Mouse (Mus musculus) kidney, adult 2 months (tissue): ENCODE data around the gene Rpl32.

Experiments used
- CTCF ChIP-seq: fragments of 200-500 bp; conservative IDR thresholded peaks from 2 replicates; pipeline ENCODE4 v1.5.1; 2011; ENCODE audit warnings: low read depth, mild to moderate bottlenecking, control low read depth, low read length, moderate library complexity, mixed read lengths; ENCODE audit not compliant: insufficient read depth, insufficient read length
- POLR2A ChIP-seq: fragments of 200-500 bp; IDR thresholded peaks from one replicate; pipeline ENCODE4 v1.6.1; 2011; ENCODE audit warnings: low read depth, low read length, control low read depth

GRCm38 (mm10) chr6:115807464-115808195 is 917 bp downstream of the Rpl32 start:
- TF ChIP-seq CTCF (no peak), POLR2A (no peak)
